Mouse (Mus musculus) frontal cortex, adult (tissue): ENCODE data around the gene Rnf32.

ENCODE experiments used
- ATAC-seq: cut with Nextera tagmentation; 2 replicates; pipeline ENCODE4 v1.9.2; 2017; ENCODE audit warnings: mild to moderate bottlenecking, moderate library complexity, mixed read lengths; ENCODE audit not compliant: low TSS enrichment

Rnf32 gene

GRCm38 (mm10) chr5:29273426-29273825, 77.6 kb downstream of the Rnf32 start:
- no peak for ATAC-seq

GRCm38 (mm10) chr5:29274746-29275145, 79.0 kb downstream of the Rnf32 start:
- no peak for ATAC-seq
